Mouse (Mus musculus) thymus, postnatal 14 days (tissue): ENCODE results near the gene Acadm.

Experiments
- DNase-seq: peaks from one replicate; pipeline ENCODE4 v3.0.0; 2021

Gene Acadm

DNA sequence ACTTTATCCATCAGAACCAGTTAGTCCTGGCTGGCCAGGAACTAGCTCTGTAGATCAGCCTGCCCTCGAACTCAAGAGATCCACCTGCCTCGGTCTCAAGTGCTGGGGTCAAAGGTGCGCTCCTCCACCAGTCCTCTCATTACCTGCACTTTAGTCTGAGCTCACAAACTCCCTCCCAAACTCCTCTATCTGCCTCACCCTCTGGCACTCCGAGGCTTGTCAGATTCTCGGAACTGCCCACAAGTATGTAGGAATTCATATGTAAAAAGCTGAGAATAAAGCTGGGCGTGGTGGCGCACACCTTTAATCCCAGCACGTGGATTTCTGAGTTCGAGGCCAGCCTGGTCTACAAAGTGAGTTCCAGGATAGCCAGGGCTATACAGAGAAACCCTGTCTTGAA is 3.9 kb downstream of the Acadm start:
- no peak for DNase-seq

DNA sequence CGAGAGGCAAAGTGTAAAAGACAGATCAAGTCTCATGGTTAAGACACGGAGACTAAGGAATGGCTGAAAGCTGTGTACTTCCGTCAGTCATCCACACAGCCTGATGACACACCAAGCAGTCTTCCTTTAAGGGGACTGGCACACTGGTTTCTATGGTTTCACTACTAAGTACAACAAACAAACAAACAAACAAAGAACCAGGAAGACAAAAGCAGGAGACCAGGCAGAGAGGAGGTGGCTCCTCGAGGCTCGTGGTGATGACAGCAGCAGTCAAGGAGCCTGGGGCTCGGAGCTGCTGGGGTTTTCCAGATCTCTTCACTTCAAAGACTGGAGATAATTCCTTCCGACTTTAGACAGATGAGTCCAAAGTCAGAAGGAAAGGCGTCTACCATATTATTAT is 4.4 kb downstream of the Acadm start:
- no peak for DNase-seq

DNA sequence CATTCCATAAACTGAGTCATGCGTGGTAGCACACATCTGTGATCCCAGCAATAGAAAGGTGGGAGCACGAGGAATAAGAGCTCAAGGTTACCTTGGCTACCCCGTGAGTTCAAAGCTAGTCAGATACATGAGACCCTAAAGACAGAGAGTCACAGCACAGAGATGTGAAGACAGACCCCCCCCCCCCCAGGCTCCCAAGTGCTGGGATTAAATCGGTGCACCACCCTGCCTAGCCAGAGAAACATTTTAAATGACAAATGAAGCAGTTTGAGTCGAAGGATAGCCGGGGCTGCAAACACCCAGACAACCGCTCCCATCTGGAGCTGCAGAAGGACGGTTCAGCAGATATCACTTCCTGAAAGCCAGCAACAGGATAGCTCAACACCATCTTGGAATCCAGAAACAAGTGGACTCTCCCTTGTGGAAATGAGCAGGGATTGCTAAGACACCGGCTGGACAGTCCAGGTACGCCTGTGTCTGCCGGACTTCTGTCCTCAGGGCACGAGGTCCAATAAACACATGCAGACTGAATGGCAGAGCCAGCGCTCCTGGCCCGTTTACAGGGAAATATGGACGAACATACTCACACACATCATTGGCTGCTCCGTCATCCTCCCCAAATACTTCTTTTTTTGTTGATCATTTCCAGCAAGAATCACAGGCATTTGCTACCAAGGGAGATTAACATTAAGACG is 7.2 kb downstream of the Acadm start:
- no peak for DNase-seq

DNA sequence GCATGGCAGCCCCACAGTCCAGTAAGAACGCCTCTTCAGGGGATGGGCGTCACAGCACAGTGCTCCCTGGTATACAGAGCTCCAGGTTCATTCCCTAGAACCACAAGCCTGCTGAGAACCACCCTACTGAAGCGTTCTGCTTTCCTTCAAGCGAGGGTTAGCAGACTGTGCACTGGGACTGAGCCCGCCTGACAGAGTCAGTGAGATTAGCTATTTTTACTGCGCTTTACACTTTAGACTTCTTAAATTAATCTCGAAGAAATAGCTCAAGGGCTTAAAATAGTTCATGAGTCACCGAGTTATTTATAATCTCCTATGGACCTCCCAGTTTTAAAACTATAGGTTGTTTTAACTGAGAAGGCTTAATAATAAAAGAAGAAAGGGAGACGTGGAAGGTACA is 8.6 kb downstream of the Acadm start:
- DNase-seq: no peak

DNA sequence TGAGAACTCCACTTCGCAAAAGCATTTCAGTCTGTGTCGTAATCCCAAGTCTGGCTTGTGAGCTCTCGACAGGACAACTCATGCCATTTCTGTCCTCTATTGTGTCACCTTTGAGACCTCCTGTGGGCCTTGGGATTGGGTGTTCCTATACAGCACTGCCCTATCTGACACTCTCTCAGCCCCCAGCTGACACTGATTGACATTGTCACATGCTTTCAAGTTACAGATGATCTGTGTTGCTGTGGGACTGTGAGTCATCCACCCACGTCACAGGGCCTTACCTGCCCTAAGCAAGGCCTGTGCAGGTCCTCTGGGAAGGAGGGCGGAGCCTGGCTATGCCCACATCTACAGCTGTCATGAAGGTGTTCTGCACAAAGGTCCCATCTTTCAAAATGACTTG is 12.0 kb downstream of the Acadm start:
- no peak for DNase-seq

DNA sequence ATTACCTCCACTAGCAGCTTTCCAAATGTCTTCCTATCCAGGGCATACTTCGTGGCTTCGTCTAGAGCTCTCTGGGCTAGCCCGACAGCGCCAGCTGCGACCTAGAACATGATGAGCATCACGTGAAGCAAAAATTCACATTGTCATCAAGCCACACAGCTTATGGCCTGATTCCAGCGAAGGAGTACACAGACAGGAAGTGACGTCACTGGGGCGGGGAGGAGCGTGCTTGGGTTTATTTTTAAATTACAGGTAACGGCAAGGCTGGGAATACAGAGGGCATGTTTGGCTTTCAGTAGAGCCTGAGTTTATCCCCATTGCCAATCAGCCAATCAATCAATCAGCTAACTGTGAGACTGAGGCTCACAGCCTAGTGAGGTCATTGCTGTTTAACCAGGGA is 14.9 kb downstream of the Acadm start:
- peak; percentile 31 for DNase-seq

DNA sequence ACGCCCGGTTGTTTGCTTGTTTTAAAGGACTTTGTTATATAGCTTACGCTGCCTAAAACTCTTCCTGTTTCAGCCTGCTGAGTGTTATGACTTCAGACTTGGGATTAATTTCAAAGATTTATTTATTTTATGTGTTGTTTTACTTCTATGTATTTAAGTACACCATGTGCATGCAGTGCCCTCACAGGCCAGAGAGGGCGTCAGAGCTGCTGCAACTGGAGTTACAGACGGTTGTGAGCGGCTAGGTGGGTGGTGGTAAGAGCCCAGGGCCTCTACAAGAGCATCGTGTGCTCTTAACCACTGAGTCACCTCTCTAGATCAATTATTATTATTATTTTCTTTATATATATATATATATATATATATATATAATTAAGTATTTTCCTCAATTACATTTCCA is 18.1 kb downstream of the Acadm start:
- no peak for DNase-seq

DNA sequence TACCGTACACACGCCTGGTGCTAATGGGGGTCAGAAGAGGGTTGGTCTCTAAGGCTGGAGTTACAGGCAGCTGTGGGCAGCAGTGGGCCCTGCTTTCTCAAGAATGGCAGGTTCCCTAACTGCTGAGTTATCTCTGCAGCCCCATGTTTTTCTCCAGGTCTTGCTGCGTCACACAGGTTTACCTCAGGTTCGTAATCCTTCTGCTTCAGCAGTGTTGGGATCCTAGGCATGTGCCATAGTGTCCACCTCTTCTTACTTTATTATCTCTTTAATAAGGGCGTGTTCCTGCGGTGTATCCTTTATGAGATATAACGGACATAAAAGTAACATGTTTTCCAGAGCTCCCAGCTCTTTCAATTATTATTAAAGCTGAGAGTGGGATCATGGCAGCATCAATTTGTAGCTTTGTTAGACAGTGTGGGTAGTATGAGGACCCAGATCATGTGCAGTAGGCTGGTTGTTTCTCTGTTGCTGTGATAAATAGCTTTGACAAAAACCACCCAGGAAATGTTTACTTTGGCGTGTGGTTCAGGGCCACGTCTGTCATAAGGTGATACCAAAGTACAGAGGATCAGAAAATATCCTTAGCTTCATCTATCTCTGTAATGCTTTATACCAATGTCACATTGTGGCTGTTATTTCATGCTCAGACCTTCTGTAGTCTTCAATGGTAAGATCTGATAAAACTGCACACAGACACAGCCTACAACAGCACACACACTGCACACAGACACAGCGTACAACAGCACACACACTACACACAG is 23.1 kb downstream of the Acadm start:
- DNase-seq: no peak

DNA sequence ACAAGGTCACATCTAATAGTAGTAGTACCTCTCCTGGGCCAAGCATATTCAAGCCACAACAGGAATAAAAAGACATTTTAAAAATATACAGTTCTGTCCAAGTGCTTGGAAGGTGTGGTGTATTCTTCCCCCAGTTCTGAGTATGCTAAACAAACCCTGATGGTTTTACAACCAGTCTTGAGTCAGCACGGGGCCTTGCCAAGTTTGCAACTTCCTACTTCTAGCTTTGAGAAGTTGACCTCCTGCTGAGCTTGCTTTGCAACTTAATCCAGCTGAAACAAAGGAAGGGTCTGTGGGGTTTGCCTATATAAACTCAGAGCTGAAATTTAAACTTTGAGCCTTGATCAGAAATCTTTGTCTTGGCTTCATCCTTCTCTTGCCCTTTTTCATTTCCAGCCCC is 27.2 kb downstream of the Acadm start:
- no peak for DNase-seq

DNA sequence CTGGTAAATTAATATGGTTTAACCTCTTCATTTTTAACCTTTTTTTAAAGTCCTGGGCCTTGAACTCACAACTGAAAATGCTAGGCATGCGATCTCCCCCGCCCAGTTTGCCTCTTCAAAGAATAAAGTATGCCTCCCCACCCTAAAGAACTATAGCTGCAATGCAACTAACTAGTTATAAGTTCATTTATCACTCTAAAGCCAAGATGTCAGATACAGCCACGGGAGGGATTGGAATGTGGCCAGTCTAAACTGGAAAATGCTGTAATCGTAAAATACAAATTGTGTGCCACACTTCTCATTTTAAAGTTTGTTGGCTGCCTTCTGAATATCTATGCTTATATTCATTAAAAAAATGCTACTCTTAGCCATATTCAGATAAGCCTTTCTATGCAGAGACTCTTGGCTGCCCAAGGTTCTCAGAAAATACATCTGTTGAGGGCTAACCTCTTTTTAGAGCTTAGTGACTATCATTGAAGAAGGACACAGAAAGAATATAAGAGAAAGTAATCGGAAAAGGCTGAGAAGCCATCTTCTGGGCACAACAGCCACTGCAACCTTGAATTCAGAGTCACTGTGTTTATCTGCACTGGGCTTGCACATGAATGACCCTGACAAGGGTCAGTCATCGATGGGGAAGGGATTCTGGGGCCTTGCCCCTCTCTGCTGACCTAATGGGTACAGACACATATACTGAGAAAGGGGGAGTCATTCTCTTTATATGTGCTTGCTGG is 30.8 kb downstream of the Acadm start:
- DNase-seq: no peak

DNA sequence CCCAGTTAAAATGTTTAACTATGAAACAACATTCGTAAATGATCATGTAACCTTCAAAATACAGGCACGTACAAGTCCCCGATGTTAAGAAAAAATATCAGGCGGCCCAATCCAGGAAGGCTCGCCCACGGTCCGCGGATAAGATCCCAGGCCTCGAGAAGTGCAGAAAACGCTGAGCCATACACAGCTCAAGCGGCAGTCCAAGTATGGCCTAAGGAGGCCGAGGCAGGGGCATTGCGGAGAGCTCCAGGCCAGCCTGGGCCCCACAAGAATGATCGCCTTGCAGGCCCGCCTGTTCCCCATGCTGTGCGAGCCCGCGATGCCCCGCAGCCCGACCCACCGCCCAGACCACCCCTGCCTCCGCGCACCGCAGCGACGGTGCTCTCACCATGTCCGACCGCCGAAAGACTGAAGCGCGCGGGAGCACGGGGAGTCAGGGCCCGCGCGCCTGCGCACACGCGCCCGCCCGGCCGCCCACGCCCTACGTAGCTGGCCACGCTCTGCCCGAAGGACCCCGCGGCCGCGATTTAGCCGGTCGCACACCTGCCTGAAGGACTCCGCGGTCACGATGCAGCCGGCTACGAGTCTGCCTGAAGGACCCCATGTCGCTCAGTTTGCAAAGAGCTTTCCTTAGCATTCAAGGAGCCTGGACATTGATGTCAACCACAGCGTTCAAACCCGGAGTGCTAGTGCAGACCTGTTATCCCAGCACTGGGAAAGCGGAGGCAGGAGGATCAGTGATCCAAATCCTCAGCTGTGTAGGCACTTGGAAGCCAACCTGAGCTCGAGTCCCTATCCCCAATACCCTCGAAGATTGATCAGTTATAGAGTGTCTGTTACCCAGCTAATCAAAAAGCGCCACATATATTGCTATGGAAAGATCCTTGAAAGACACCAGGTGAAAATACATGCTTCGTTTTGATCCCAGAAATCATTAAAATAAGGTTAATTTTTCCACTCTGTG is 31.6 kb downstream of the Acadm start, which contains the start of gene Rabggtb:
Gene Rabggtb, minus strand, starts transcription at position 464 of the 964 bp plus-strand sequence.
- DNase-seq: peak; percentile 96

DNA sequence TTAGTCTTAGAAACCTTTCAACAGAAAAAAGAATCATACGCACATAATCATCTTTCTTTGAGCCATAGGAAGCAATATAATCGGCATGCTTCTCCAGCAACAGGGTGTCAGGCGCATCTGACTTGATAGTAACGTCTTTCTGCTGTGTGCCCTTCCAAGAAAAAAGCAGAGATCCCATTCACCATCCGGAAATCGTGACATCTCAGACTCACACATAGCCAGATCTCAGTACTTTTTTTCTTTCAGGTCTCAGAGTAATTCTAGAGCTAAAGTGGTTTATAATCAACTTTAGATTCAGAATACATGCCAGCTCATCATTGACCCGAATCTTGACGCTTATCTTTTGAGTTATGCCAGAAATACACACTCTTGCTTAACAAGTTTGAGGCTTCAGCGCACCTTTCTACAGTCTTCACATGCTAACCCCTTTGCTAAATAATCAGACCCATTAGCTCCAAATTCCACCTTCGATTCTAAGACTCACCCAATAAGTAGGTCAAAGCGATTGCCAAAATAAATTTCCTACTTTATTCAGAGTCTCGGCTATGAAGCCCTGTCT is 32.5 kb downstream of the Acadm start:
- no peak for DNase-seq

DNA sequence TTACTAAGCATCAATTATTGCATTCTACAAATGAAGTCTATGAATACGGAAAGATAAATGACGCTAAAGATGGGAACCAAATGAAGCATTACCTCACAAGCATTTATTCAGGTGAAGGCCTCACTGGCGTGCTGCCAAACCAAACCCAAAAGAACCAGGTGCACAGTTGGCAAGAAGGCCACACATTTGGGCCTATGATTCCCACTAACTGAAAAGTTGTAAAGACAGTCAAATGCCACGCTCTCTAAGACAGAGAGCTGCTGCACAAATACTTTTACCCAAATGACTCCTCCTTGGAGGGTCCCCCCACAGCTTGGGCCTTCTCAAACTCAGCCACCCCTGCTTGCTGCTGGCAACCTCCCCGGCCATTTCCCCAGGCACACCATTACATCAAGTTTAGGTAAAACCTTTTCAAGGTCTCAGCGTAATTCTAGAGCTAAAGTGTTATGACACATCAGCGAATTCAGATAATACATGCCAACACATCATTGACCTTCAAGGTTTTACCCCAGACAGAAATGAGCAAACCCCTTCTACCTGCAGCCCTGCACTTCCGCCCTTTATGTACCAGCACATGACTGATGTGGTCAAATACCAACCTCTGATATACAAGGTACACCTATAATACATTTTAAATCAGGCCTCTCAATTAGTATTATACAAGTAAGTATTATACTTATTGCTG is 33.1 kb downstream of the Acadm start:
- no peak for DNase-seq

DNA sequence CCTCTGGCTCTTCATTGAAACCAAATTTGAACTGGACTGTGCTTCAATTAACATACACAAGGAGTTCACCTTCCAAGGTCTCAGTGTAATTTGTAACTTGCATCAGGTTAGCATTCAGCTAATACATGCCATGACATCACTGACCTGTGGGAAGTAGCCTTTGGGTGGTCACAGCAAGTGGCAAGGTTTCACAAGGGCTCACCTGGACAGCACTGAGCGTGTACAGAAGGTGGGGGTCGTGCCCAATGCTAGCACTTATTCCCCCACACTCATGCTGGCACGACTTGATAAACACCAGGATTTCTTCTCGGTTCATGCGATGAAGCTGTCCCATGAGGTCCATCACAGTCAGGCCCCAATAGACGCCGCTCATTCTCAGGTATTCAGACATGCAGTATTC is 33.9 kb downstream of the Acadm start:
- DNase-seq: no peak

DNA sequence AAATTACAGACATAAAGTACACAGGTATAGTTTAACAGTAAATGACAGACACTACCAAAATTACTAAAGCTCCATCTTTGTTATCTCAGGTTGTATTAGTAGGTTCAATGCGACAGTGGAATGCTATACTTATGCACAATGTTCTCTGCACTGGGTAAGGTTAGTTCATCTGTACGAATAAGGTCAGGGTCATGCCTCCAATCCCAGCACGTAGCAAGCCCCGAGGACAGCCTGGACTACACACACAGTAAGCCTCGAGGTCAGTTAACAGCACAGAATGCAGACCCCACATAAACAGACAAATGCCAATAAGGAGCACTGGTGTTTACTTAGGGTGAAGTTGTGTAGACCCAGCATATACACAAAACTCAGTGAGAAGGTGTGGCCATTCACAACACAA is 35.5 kb downstream of the Acadm start:
- DNase-seq: no peak

DNA sequence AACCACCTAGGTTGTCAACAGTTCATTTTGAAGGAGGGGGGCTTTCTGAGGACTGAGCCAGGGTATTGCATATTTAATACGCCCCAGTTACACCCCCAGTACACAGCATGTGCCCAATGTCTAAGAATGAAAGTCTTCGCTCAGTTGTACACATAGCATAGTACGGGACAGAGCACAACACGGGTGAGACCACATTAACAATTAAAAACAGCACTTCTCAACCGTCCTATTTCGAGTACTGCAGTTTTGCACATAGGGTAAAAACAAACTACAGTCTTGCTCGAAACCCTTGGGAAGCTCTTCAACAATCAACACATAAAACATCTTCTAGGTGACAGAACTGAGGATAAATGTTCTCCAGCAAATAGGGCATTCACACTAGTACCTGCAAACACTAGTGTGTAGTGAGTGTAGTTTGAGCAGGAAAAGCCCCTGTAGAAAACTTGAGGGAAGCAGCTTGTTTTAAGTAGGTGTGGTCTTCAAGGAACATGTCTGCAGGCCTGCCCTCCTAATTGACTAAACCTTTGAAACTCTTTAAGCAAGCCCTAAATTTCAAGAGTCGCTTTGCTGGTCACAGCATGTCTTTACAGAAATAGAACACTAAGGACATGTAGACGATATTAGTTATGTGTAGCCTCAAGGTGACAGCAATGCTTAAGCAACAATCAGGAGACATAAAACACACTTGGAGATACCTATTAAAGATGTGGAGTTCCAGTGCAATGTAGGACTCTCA is 38.1 kb downstream of the Acadm start, which contains the start of gene Msh4:
Gene Msh4, minus strand, starts transcription at position 3 of the 736 bp plus-strand sequence.
- DNase-seq: no peak

DNA sequence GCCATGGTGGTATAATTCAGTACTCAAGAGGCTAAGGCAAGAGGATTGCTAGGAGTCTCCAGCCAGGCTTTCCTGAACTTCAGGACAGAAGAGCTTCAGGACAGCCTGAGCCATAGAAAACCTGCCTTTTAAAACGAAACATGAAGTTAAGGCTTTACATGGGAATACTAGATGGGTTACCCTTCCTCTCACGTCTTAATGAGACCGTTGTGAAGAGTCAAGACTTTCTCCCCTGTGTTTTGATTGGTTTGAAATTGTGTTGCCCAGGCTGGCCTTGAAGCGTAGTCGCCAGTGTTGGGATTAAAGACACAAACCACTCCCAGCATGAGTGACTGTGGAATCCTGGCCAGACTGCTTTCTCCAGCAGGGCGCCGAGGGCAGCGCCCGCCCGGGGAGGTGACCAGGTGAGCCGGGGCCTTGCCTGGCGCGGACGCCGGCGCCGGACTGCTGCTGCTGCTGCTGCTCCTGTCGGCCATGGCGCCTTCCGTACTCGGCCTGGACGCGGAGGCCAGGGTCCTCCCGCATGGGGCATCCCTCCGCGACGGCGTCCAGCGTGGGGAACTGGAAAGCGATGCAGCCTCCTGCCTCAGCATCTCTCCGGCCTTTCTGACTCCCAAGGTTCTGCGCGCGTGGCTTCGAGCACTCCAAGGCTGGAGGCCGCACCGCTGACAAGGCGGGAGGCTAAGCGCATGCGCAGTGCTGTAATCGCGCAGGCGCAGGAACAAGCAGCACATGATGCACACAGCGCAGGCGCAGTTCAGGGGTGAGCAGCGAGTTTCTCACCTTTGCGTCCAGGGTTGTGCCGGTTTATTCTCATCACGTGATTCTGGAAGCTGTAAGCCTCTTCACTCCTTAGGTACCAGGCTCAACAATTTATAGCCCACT is 38.9 kb downstream of the Acadm start:
- no peak for DNase-seq

DNA sequence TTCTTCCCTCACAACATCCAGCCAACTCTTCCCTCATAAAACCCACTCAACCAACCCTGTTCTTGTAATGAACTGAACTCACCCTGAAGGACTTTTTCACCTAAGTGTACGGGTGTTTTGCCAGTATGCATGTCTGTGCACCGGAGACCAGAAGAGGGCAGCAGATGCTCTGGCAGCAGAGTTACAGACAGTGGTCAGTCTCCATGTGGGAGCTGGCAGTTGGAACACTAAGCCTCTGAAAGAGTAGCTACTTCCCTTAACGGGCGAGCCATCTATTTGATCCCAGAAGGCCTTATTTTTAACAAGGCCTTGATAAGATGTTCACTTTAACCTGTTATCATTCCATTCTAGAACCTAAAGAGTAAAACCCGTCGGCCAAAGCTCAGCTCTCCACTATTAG is 39.8 kb downstream of the Acadm start:
- peak; percentile 47 for DNase-seq

DNA sequence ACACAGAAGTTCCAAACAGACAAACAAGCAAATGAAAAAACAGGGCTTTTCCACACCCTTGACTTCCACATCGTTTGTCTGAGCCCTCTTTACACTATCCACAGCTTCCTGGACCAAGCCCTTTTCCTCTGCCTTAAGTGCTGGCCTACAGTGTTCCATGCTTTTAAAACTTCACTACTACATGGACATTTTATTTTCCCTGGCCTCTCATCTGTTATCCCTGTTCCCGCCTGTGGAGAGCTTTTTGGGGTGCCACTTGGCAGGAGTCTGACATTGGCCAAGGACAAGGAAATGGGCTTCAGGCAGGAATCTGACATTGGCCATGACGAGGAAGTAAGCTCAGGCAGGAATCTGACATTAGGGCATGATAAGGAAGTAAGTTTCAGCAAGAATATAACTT is 41.8 kb downstream of the Acadm start:
- no peak for DNase-seq

DNA sequence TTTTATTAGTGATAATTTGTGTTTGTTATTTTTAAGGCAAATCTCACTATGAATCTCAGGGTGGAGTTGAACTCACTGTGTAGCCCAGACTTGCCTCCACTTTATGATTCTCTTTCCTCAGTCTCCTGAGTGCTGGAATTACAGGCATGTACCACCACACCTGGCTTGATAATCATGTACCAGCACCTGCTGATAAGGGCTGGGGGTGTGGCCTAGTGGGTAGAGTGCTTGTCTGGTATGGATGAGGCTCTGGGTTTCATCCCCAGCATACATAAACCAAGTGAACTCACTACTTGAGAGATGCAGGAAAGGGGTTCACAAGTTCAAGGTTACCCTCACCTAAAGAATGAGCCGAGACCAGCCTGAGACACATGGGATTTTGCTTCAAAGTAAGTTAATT is 42.5 kb downstream of the Acadm start:
- no peak for DNase-seq
